Mouse (Mus musculus) urinary bladder, postnatal 0 days (tissue): ENCODE results near the gene Btbd7. TPM values are rescaled to one million over a fixed set of nuclear protein-coding genes. Genes with fewer than 3 reads are reported as not detected.

Experiments
- polyA plus RNA-seq: library from polyadenylated mRNA; unstranded; fragments of >200 nt; fragmentation: Nextera tagmentation; extraction: Ambion mirVana; gene quantifications from 2 replicates; pipeline ENCODE4 v1.2.1, GENCODE M21; 2015

Gene Btbd7
- 10.6 and 13.2 TPM in 2 replicates for polyA plus RNA-seq

GRCm38 (mm10) chr12:102878031-102878823 lies at the start of gene Btbd7:
Gene Btbd7, minus strand, starts transcription at chr12:102878471.

DNA sequence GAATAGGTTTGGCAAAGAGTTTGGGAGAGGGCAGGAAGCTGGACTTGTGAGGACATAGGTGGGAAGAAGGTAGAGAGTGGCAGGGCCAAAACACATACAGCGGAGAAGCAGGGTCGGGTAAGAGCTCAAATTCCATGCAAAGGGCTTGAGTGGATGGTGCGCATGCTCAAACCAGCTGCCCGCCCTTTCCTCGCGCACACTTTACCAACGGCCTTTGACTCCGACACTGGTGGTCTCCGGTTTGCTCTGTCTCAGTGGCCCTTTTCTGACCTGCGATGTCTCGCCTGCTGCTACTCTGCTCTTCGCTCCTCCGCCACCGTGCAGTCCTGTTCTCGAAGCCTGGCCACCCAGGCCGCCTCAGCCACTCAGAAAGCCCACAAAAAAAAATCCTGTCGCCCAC lies 20.8 kb upstream of the Btbd7 start, which contains the start of gene Cox8c:
Cox8c (plus strand) TSS at position 226 of the 400 bp plus-strand sequence.

DNA sequence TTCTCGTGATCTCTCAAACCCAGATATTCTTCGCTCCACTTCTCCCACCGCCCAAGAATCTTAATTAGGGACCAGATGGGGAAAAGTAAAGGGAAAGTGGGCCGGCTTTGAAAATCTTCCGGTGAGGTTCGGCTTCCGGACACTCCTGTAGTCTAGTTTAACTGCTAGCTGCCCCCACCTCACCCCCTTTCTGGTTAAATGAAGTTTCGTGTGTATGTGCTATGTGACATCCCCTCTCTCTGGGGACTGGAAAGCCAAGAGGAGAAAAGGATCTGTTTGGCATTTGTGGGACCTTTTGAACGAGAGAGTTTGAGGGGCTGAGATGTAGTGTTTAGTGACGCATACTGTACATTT lies 119.9 kb downstream of the Btbd7 start, which contains the start of gene Gm20604:
Gm20604 (minus strand) TSS at position 270 of the 354 bp plus-strand sequence.

DNA sequence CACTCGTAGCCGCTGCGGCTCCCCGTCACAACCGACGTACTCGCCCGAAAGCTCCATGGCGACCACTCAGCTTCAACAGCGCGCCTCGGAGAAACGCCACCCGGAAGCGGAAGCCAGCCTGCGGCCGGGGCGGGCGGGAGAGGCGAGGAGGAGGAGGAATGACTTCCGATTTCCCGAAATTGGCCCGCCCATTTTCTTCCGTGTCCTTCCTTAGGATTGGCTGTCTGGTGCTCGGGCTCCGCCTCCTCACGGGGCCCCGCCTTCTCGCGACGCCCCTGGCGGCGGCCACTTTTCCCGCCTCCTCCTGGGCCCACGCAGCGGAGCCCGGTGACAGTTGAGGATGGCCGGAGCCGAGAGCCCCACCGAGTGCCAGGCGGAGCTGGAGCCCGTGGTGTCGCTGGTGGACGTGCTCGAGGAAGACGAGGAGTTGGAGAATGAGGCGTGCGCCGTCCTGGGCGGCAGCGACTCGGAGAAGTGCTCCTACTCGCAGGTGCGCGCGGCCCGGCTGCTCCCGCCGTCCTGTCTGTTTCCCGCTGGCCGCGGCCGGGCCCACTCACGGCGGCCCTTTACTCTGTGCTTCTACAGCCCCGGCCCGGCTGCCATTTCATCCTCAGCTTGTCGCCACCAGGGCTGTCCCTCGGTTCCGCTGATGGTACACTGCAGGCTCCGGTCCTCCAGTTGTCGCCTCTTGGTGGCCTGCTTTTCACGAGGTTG lies 120.4 kb downstream of the Btbd7 start, which contains the start of the genes Gm28051, Gon7 and Ubr7:
Gm28051 (minus strand) TSS at position 77 of the 714 bp plus-strand sequence.
Gon7 (minus strand) TSS at position 115 of the 714 bp plus-strand sequence.
Ubr7 (plus strand) TSS at position 279 of the 714 bp plus-strand sequence.

GRCm38 (mm10) chr12:102743589-102744574 lies 134.4 kb downstream of the Btbd7 start, which contains the start of the genes Moap1 and Tmem251:
Gene Moap1, minus strand, starts transcription at chr12:102743661.
Gene Tmem251, plus strand, starts transcription at chr12:102743762.

Other genes starting within 250 kb of the Btbd7 start
- 34.4 and 37.1 TPM in 2 replicates for gene Itpk1, start 173.5 kb downstream of the Btbd7 start, polyA plus RNA-seq
- gene Moap1, start 134.8 kb downstream of the Btbd7 start, polyA plus RNA-seq = 8.3 and 10.6 TPM in 2 replicates
- 8.0 and 8.2 TPM in 2 replicates for gene Tmem251, start 134.7 kb downstream of the Btbd7 start, polyA plus RNA-seq
- not detected in 2 replicates for gene Gm28051, start 120.7 kb downstream of the Btbd7 start, polyA plus RNA-seq
- gene Gon7, start 120.7 kb downstream of the Btbd7 start, polyA plus RNA-seq = 10.5 and 11.7 TPM in 2 replicates
- 19.2 and 22.5 TPM in 2 replicates for gene Ubr7, start 120.5 kb downstream of the Btbd7 start, polyA plus RNA-seq
- gene Gm20604, start 119.8 kb downstream of the Btbd7 start, polyA plus RNA-seq = 9.0 and 10.6 TPM in 2 replicates
- not detected in 2 replicates for gene Cox8c, start 20.8 kb upstream of the Btbd7 start, polyA plus RNA-seq
- gene Unc79, start 70.4 kb upstream of the Btbd7 start, polyA plus RNA-seq = 0.02 and 0.15 TPM in 2 replicates